Mouse (Mus musculus): ENCODE measurements at regions not wholly inside any gene's neighbourhood (a gene's known extent, or its start where the extent isn't known, plus 50 kb on each side); places are given as distances from the start of the nearest gene placed in this dataset.
A peak's percentile ranks its signal among the peaks of the same experiment; 100 is the strongest.

DNA sequence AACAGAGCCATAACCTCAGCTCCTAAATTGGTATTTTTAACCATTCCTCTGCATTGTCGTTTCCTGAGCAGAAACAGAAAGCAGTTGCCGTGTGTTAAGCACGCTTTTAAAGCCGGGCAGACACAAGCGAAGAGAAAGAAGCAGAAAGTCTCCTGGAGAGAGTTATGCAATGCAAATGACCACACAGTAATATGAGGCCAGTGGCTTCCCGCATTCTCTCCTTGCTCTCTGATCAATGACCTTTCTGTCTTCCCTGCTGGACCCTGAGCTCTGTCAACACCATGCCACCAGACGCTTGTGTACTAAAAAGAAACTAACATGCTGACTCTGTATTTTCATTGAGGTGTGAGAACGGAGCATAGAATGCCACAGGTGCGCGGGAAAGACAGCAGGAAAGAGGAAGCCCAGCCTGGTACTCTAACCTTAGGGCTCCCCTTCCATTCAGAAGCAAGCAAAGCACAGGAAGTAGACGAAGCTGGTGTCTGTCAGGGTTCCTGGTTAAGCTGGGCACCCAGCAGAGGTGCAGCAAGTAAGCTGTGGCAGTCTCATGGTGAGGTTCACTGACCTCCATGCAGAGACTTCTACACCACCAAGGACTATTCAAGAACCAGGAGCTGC, 151.9 kb downstream of the Utp18 start:
- Histone ChIP-seq H3K27ac (no peak overlapping the region), H3K36me3 (ENCODE audit: insufficient read depth, low read length) (no peaks in the 10 kb centered on the region), H3K27me3 (ENCODE audit: insufficient read depth, low read length) (no peaks in the 10 kb centered on the region), H3K4me1 (ENCODE audit: insufficient read depth, low read length) (no peaks in the 10 kb centered on the region), H3K4me3 (ENCODE audit: low read length) (no peak overlapping the region), H3K9ac (replicated peaks; ENCODE audit: low read length) (no peak overlapping the region), H3K9me3 (ENCODE audit: low read length) (no peaks in the 10 kb centered on the region), H3K4me2 (ENCODE audit: low read depth, low read length) (no peak overlapping the region)
- no peak for TF ChIP-seq CTCF (IDR thresholded peaks at IDR 0.05; ENCODE audit: low read depth)
- 38% methylated on average over 11 of the region's 11 CpGs for WGBS
- no peak for ATAC-seq
- no peak for DNase-seq (ENCODE audit: low spot score)

DNA sequence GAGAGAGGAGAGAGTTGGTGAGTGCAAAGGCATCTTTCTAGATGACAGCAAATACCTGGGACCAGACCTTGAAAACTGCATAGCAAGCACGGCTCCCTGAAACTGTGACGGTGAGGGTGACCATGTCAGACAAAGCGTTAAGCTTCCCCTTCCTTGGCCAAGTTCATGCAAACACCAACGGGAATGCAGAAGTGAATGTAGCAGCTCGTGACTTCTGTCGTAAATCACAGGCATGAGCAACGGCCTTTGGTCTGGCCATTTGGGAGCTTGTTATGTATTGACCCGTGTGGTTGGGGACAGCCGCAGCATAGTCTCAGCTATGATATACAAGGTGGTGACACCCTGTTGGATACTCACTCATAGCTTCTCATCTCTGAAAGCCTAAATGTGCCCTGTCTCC, 156.4 kb downstream of the Utp18 start:
- TF ChIP-seq CTCF (IDR thresholded peaks at IDR 0.05; ENCODE audit: low read depth): no peak
- Histone ChIP-seq H3K4me1 (ENCODE audit: insufficient read depth, low read length) (no peaks in the 10 kb centered on the region), H3K9ac (replicated peaks; ENCODE audit: low read length) (no peak overlapping the region), H3K27me3 (ENCODE audit: insufficient read depth, low read length) (no peaks in the 10 kb centered on the region), H3K4me3 (ENCODE audit: low read length) (no peak overlapping the region), H3K9me3 (ENCODE audit: low read length) (no peaks in the 10 kb centered on the region), H3K27ac (no peak overlapping the region), H3K4me2 (ENCODE audit: low read depth, low read length) (no peak overlapping the region), H3K36me3 (ENCODE audit: insufficient read depth, low read length) (no peaks in the 10 kb centered on the region)
- DNase-seq (ENCODE audit: low spot score): no peak
- ATAC-seq: no peak
- 90% methylated on average over 9 of the region's 9 CpGs for WGBS

GRCm38 (mm10) chr11:93725242-93725641, 160.3 kb downstream of the Utp18 start:
- no peak for TF ChIP-seq CTCF (IDR thresholded peaks at IDR 0.05; ENCODE audit: low read depth)
- Histone ChIP-seq H3K36me3 (ENCODE audit: insufficient read depth, low read length) (no peaks in the 10 kb centered on the region), H3K27ac (no peak overlapping the region), H3K27me3 (ENCODE audit: insufficient read depth, low read length) (no peaks in the 10 kb centered on the region), H3K4me2 (ENCODE audit: low read depth, low read length) (no peak overlapping the region), H3K9me3 (ENCODE audit: low read length) (no peaks in the 10 kb centered on the region), H3K4me3 (ENCODE audit: low read length) (no peak overlapping the region), H3K4me1 (ENCODE audit: insufficient read depth, low read length) (no peaks in the 10 kb centered on the region), H3K9ac (replicated peaks; ENCODE audit: low read length) (no peak overlapping the region)
- WGBS: 53% methylated on average over 6 of the region's 6 CpGs
- ATAC-seq (no peak), DNase-seq (ENCODE audit: low spot score) (peak; percentile 23)

DNA sequence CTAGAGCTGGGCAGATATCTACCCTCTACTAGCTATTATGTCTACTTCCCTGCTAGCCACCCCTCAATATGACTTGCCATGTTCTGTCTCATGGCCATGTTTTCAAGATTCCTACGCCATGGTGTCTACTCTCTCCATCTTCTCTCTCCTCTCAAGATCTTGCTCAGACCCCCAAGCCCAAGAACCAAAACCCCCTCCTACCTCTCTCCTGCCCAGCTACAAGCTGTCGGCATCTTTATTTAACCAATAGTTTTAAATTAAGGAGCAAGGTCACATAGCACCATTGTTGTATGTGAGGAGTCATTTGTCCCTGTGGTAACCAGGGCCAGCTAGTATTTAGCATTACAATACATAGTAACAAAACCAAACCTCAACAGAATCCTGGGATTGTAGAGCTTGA, 166.4 kb downstream of the Utp18 start:
- Histone ChIP-seq H3K27ac (no peak overlapping the region), H3K27me3 (ENCODE audit: insufficient read depth, low read length) (no peaks in the 10 kb centered on the region), H3K9me3 (ENCODE audit: low read length) (no peaks in the 10 kb centered on the region), H3K9ac (replicated peaks; ENCODE audit: low read length) (no peak overlapping the region), H3K36me3 (ENCODE audit: insufficient read depth, low read length) (no peaks in the 10 kb centered on the region), H3K4me3 (ENCODE audit: low read length) (no peak overlapping the region), H3K4me1 (ENCODE audit: insufficient read depth, low read length) (no peaks in the 10 kb centered on the region), H3K4me2 (ENCODE audit: low read depth, low read length) (no peak overlapping the region)
- ATAC-seq: no peak
- TF ChIP-seq CTCF (IDR thresholded peaks at IDR 0.05; ENCODE audit: low read depth): no peak
- no peak for DNase-seq (ENCODE audit: low spot score)
- WGBS: 59% methylated on average over 2 of the region's 2 CpGs

DNA sequence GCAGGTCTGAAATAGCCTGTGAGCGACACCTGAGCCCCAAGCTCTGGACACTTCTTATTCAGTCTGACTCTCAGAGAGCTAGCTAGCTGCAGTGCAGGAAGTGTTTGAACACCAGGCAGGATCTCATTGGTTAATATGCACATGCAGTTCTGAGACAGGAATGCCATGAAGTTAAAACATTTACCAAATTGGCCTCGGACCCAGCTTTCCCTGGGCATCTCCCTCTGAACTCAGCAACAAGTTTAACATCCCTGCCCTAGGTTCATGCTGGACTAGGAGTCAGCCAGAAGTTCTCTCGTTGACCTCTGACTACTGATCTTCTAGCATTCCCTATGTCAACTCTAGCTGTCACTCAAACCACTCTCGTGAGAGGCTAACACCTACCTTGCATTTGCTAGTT, 175.9 kb downstream of the Utp18 start:
- Histone ChIP-seq H3K27me3 (ENCODE audit: insufficient read depth, low read length) (no peaks in the 10 kb centered on the region), H3K4me2 (ENCODE audit: low read depth, low read length) (no peak overlapping the region), H3K9ac (replicated peaks; ENCODE audit: low read length) (no peak overlapping the region), H3K9me3 (ENCODE audit: low read length) (no peaks in the 10 kb centered on the region), H3K27ac (no peak overlapping the region), H3K4me1 (ENCODE audit: insufficient read depth, low read length) (no peaks in the 10 kb centered on the region), H3K4me3 (ENCODE audit: low read length) (no peak overlapping the region), H3K36me3 (ENCODE audit: insufficient read depth, low read length) (no peaks in the 10 kb centered on the region)
- no peak for TF ChIP-seq CTCF (IDR thresholded peaks at IDR 0.05; ENCODE audit: low read depth)
- ATAC-seq: no peak
- DNase-seq (ENCODE audit: low spot score): no peak
- 84% methylated on average over 4 of the region's 4 CpGs for WGBS

- Histone ChIP-seq H3K27me3 (ENCODE audit: insufficient read depth, low read length) (no peaks in the 10 kb centered on the region), H3K9ac (replicated peaks; ENCODE audit: low read length) (no peak overlapping the region), H3K4me2 (ENCODE audit: low read depth, low read length) (no peak overlapping the region), H3K36me3 (ENCODE audit: insufficient read depth, low read length) (no peaks in the 10 kb centered on the region), H3K27ac (no peak overlapping the region), H3K4me3 (ENCODE audit: low read length) (no peak overlapping the region), H3K9me3 (ENCODE audit: low read length) (no peaks in the 10 kb centered on the region), H3K4me1 (ENCODE audit: insufficient read depth, low read length) (no peaks in the 10 kb centered on the region)
- TF ChIP-seq CTCF (IDR thresholded peaks at IDR 0.05; ENCODE audit: low read depth): no peak
- DNase-seq (ENCODE audit: low spot score) (no peak), ATAC-seq (no peak)
- 84% methylated on average over 8 of the region's 8 CpGs for WGBS
These were observed 188.5 kb downstream of the Utp18 start for GRCm38 (mm10) chr11:93696982-93697541.

DNA sequence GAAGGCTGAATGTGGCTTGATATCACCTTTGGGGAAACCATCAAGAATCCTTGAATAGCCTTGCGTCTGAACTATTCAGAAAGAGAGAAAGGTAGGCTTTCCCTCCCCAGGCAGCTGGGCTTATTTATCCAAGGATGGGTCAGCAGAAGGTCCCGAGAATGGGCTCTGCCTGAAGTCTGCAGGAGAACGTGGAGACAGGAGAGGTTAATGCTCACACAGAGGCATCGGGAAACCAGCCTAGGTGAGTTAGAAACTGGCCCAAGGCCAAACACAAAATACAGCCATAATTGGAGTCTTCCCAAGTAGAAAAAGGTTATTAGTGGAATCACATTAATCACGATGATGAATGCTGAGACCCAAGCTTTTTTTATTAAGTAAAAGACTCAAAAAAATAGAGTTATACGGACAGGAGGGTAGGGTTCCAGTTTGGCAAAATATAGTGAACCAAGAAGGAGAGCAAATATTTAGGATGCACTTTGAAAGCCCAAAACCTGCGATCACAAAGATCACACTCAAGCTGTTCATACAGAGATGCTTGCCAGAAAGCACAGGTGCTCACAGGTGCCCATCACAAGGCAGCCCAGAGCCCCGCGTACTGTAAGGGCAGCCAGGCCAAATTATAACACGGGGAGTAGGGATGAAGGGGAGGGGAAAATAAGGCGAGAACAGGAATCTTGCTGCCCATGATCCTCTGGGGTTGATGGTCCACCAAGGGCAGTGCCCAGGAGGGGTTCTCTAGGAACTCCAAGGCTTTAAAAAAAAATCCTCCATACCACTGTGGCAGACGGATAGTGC, 189.3 kb downstream of the Utp18 start:
- no peaks in the 10 kb centered on the region for H3K4me1 ChIP-seq (ENCODE audit: insufficient read depth, low read length)
- ATAC-seq: peak; percentile 45; the same call in 1 of the 2 replicates
- 71% methylated on average over 12 of the region's 12 CpGs for WGBS

More for the DNA sequence above, 189.3 kb downstream of the Utp18 start:
- Histone ChIP-seq H3K36me3 (ENCODE audit: insufficient read depth, low read length) (no peaks in the 10 kb centered on the region), H3K4me3 (ENCODE audit: low read length) (no peak overlapping the region), H3K27ac (no peak overlapping the region), H3K4me2 (ENCODE audit: low read depth, low read length) (no peak overlapping the region), H3K27me3 (ENCODE audit: insufficient read depth, low read length) (no peaks in the 10 kb centered on the region), H3K9me3 (ENCODE audit: low read length) (no peaks in the 10 kb centered on the region), H3K9ac (replicated peaks; ENCODE audit: low read length) (no peak overlapping the region)
- peak; percentile 54 for DNase-seq (ENCODE audit: low spot score)
- no peak for TF ChIP-seq CTCF (IDR thresholded peaks at IDR 0.05; ENCODE audit: low read depth)
